Mouse (Mus musculus) liver, embryonic 11.5 days (tissue): ENCODE measurements at regions not wholly inside any gene's neighbourhood (a gene's known extent, or its start where the extent isn't known, plus 50 kb on each side); places are given as distances from the start of the nearest gene placed in this dataset.

Experiments used
- ATAC-seq: fragments of 200-750 bp; cut with Nextera tagmentation; replicated peaks from 2 replicates; pipeline ENCODE4 v1.8.0; 2017; ENCODE audit warnings: moderate number of reproducible peaks, mild to moderate bottlenecking, moderate TSS enrichment, moderate library complexity; ENCODE audit not compliant: low FRiP score
- DNase-seq: peaks from one replicate; pipeline ENCODE4 v3.0.0-alpha.2; 2017; ENCODE audit warnings: low spot score
- H3K27ac ChIP-seq: fragments of 300-500 bp; sonication (generic); 2 replicates; pipeline ENCODE4 v1.5.1; 2014; ENCODE audit warnings: mild to moderate bottlenecking, low read depth, low read length, control low read depth
- H3K27me3 ChIP-seq: fragments of 300-500 bp; sonication (generic); replicated peaks from 2 replicates; pipeline ENCODE4 v1.6.1; 2014; ENCODE audit warnings: low read length, mixed read lengths; ENCODE audit not compliant: control insufficient read depth, insufficient read depth
- H3K36me3 ChIP-seq: fragments of 300-500 bp; sonication (generic); 2 replicates; pipeline ENCODE4 v1.6.1; 2014; ENCODE audit warnings: mild to moderate bottlenecking, low read length, moderate library complexity, mixed read lengths; ENCODE audit not compliant: control insufficient read depth, insufficient read depth
- H3K4me1 ChIP-seq: fragments of 300-500 bp; sonication (generic); replicated peaks from 2 replicates; pipeline ENCODE4 v1.6.1; 2014; ENCODE audit warnings: low read length, mixed read lengths; ENCODE audit not compliant: control insufficient read depth, insufficient read depth
- H3K4me2 ChIP-seq: fragments of 300-500 bp; sonication (generic); 2 replicates; pipeline ENCODE4 v1.6.1; 2014; ENCODE audit warnings: mild to moderate bottlenecking, control low read depth, moderate library complexity
- H3K4me3 ChIP-seq: fragments of 300-500 bp; sonication (generic); 2 replicates; pipeline ENCODE4 v1.5.1; 2014; ENCODE audit warnings: low read depth, low read length, control low read depth
- H3K9ac ChIP-seq: fragments of 300-500 bp; sonication (generic); 2 replicates; pipeline ENCODE4 v1.6.1; 2014; ENCODE audit warnings: low read depth, low read length, control low read depth
- H3K9me3 ChIP-seq: fragments of 300-500 bp; sonication (generic); 2 replicates; pipeline ENCODE4 v1.6.1; 2016; ENCODE audit warnings: low read length, inconsistent platforms, mixed read lengths; ENCODE audit not compliant: control insufficient read depth
- WGBS: fragments of 180-500 bp; shearing (Covaris S2); extraction: QIAGEN DNeasy Blood & Tissue Kit; methylation state at CpG from one replicate; pipeline ENCODE4 v1.1.7; 2014; 5-methylcytosine and 5-hydroxymethylcytosine counted together

GRCm38 (mm10) chr5:51888404-51888803, 301.9 kb downstream of the Dhx15 start:
- Histone ChIP-seq H3K4me2 (no peak overlapping the region), H3K9ac (no peak overlapping the region), H3K27ac (no peak overlapping the region), H3K36me3 (no peaks in the 10 kb centered on the region), H3K4me3 (no peak overlapping the region), H3K27me3 (no peaks in the 10 kb centered on the region), H3K9me3 (no peaks in the 10 kb centered on the region), H3K4me1 (no peaks in the 10 kb centered on the region)
- DNase-seq = no peak
- WGBS = 83% methylated on average over 7 of the region's 7 CpGs
- no peak for ATAC-seq

GRCm38 (mm10) chr5:51882594-51882993, 307.7 kb downstream of the Dhx15 start:
- no peaks in the 10 kb centered on the region for H3K36me3 ChIP-seq
- DNase-seq (no peak), ATAC-seq (no peak)
- H3K4me1 ChIP-seq = no peaks in the 10 kb centered on the region
- 70% methylated on average over 4 of the region's 4 CpGs for WGBS
- H3K4me2 ChIP-seq = no peak overlapping the region
- no peak overlapping the region for H3K9ac ChIP-seq
- H3K27ac ChIP-seq = no peak overlapping the region
- H3K27me3 ChIP-seq = no peaks in the 10 kb centered on the region
- no peak overlapping the region for H3K4me3 ChIP-seq
- H3K9me3 ChIP-seq = no peaks in the 10 kb centered on the region

GRCm38 (mm10) chr5:51882173-51882572, 308.1 kb downstream of the Dhx15 start:
- Histone ChIP-seq H3K27me3 (no peaks in the 10 kb centered on the region), H3K9me3 (no peaks in the 10 kb centered on the region), H3K27ac (no peak overlapping the region), H3K4me2 (no peak overlapping the region), H3K4me3 (no peak overlapping the region), H3K9ac (no peak overlapping the region), H3K4me1 (no peaks in the 10 kb centered on the region), H3K36me3 (no peaks in the 10 kb centered on the region)
- no peak for ATAC-seq
- 64% methylated on average over 3 of the region's 3 CpGs for WGBS
- no peak for DNase-seq

- H3K27ac ChIP-seq = no peak overlapping the region
- ATAC-seq = no peak
- H3K27me3 ChIP-seq = no peaks in the 10 kb centered on the region
- no peak for DNase-seq
- no peaks in the 10 kb centered on the region for H3K36me3 ChIP-seq
- whole genome bisulfite sequencing = 65% methylated on average over 2 of the region's 2 CpGs
- H3K4me3 ChIP-seq = no peak overlapping the region
- no peak overlapping the region for H3K4me2 ChIP-seq
- no peaks in the 10 kb centered on the region for H3K4me1 ChIP-seq
- H3K9me3 ChIP-seq = no peaks in the 10 kb centered on the region
- H3K9ac ChIP-seq = no peak overlapping the region
These were observed 309.3 kb upstream of the Ppargc1a start for GRCm38 (mm10) chr5:51876846-51877245.

- H3K36me3 ChIP-seq = no peaks in the 10 kb centered on the region
- H3K9ac ChIP-seq = no peak overlapping the region
- no peaks in the 10 kb centered on the region for H3K9me3 ChIP-seq
- no peak overlapping the region for H3K4me2 ChIP-seq
- no peak overlapping the region for H3K4me3 ChIP-seq
- ATAC-seq (no peak), DNase-seq (no peak)
- no peak overlapping the region for H3K27ac ChIP-seq
- H3K4me1 ChIP-seq = no peaks in the 10 kb centered on the region
- H3K27me3 ChIP-seq = no peaks in the 10 kb centered on the region
- 82% methylated on average over 5 of the region's 5 CpGs for WGBS
These were observed 306.0 kb upstream of the Ppargc1a start for GRCm38 (mm10) chr5:51873571-51873970.

- Histone ChIP-seq H3K4me2 (no peak overlapping the region), H3K36me3 (no peaks in the 10 kb centered on the region), H3K9ac (no peak overlapping the region), H3K27ac (no peak overlapping the region), H3K4me1 (no peaks in the 10 kb centered on the region), H3K9me3 (no peaks in the 10 kb centered on the region), H3K27me3 (no peaks in the 10 kb centered on the region), H3K4me3 (no peak overlapping the region)
- DNase-seq = no peak
- 93% methylated on average over 12 of the region's 12 CpGs for WGBS
- no peak for ATAC-seq
These were observed 304.2 kb upstream of the Ppargc1a start for GRCm38 (mm10) chr5:51871735-51872134.

GRCm38 (mm10) chr5:51868223-51868713, 300.7 kb upstream of the Ppargc1a start:
- WGBS = 82% methylated on average over 18 of the region's 18 CpGs
- H3K4me2 ChIP-seq = no peak overlapping the region
- no peak for ATAC-seq

GRCm38 (mm10) chr5:51866002-51866401, 298.5 kb upstream of the Ppargc1a start:
- ATAC-seq = no peak
- no peak overlapping the region for H3K4me3 ChIP-seq
- H3K4me1 ChIP-seq = no peaks in the 10 kb centered on the region
- no peak overlapping the region for H3K4me2 ChIP-seq
- no peaks in the 10 kb centered on the region for H3K36me3 ChIP-seq
- no peaks in the 10 kb centered on the region for H3K9me3 ChIP-seq
- H3K27ac ChIP-seq = no peak overlapping the region
- no peaks in the 10 kb centered on the region for H3K27me3 ChIP-seq
- no peak for DNase-seq
- 60% methylated on average over 2 of the region's 2 CpGs for WGBS
- H3K9ac ChIP-seq = no peak overlapping the region

More at GRCm38 (mm10) chr5:51868223-51868713, 300.7 kb upstream of the Ppargc1a start:
- Histone ChIP-seq H3K27ac (no peak overlapping the region), H3K9me3 (no peaks in the 10 kb centered on the region), H3K36me3 (no peaks in the 10 kb centered on the region), H3K27me3 (no peaks in the 10 kb centered on the region), H3K4me3 (no peak overlapping the region), H3K9ac (no peak overlapping the region), H3K4me1 (no peaks in the 10 kb centered on the region)
- DNase-seq = no peak

- Histone ChIP-seq H3K36me3 (no peaks in the 10 kb centered on the region), H3K9me3 (no peaks in the 10 kb centered on the region), H3K4me1 (no peaks in the 10 kb centered on the region), H3K4me3 (no peak overlapping the region), H3K4me2 (no peak overlapping the region), H3K27ac (no peak overlapping the region), H3K27me3 (no peaks in the 10 kb centered on the region), H3K9ac (no peak overlapping the region)
- DNase-seq (no peak), ATAC-seq (no peak)
- 86% methylated on average over 5 of the region's 5 CpGs for WGBS
These were observed 293.0 kb upstream of the Ppargc1a start for GRCm38 (mm10) chr5:51860496-51860895.
